Mouse (Mus musculus) left cerebral cortex, postnatal 4 days (tissue): ENCODE data around the gene Wdr19. TPM values are rescaled to one million over a fixed set of nuclear protein-coding genes. Genes with fewer than 3 reads are reported as not detected.

Source experiments
- DNase-seq: peaks from one replicate; pipeline ENCODE4 v3.0.0-alpha.2; 2022
- intact Hi-C: fragments of 180-260 bp; cut with DNase I; formaldehyde crosslinking; loops from one replicate; pipeline ENCODE4 v1.15.1; 2025
- total RNA-seq, 2 experiments: library from RNA; stranded (reverse); gene quantifications; 2 replicates each; pipeline ENCODE4 v1.2.3; 2021

Gene Wdr19
- 10 to 100 TPM; 16.3 to 19.3 TPM for total RNA-seq

DNA sequence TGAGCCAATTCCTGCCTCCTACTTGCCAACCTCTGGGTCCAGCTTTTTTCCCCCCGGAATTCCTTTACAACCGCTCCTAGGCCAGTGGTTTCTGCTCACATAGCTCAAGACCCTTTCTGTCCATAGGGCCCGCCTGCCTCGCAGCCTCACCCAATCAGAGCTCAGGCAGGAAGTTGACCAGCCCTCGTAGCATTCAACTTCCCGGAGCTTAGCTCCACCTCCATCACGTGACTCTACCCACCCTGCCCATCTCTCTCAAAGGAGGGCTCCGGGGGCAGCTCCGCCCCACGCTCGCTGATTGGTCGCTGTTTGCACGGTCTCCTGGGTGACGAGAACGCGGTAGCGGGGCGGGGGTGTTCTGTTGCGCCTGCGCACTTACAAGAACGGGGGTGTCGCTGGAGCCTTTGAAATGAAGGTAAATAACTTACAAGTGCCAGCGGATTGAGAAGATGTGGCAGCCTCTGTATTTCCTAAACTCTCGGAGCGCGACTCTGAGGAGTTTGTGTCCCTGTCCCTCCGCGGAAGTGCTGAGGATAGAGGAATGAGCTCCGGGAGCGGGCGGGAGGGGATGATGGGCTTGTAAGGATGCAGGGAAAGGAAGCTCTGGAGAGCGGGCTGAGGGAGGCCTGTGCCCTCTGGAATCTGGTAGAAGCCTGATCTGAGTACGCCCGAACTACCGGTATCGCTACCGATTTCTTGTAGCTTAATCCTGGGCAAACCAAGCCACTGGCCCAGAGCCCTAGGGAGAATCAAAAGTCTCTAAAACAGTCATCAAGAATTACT lies at the start of gene Wdr19:
TSS of gene Wdr19 (plus strand) at position 351 of the 783 bp plus-strand sequence.
- peak; percentile 98 for DNase-seq
- intact Hi-C loops: no loop called here

DNA sequence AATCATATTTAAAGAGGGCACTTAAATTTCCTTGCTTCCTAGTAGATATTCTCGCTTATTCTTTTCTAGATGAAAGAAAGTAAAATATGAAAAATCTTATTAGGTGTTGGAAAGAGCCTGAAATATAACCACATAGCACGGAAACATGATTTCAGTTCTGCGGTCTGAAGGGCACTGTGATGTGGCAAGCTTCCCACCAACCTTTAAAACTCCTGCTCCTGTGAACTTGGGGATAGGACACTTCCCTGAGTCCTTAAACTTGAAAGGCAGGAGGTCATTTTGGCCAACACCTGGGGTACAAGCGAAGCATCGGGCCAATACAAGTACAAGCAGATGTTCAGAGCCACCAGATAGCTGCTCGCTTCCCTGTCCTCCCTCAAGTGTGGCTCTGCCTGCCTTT lies 49.8 kb upstream of the Wdr19 start:
- no peak for DNase-seq
- intact Hi-C loops: loop anchor here (10.0 kb wide), 1 partner anchor 665 kb away; no protein-coding TSS in a partner anchor

DNA sequence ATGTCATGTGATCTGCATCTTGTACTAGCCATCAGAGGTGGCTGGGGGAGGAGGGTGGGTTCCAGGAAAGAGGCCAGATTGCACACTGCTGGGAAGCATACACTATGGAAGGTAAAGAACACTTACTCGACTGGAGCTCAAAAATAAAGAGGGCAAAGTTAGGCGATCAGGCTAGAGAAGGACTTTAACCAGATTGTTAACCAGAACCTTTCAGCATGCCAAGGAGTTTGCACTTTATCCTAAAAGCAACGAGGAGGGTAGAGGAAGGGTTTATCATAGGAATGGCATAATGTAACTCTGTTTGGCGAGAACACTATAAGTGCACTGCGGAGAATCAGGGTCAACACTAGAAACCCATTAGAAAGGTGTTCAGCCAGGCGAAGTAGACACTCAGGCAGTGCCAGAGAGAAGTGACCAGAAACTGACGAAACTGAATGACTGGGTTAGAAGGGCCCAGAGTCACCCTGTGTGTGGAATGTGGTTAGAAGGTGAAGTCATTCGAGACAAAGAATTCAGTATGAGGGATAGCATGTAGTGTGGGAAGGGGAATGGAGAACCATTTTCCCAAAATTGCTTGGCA lies 49.0 kb upstream of the Wdr19 start:
- intact Hi-C loops: no loop called here

DNA sequence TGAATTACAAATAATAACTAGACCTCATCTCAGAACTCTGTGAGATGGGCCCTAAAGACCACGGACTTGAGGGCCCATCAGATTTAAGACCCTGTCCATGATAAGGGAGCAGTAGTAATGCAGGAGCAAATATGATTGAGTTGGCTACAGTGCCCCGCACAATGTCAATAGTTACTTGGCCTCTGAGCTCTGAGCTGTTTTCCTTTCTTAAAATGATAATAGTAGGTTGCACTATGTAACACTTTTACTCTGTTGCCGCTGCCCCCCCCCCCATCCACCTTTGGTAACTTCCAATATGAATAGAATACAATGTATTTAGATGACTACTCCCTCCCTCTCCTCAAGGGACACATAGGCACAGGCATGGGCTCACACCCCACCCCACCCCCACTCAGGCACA lies 48.2 kb upstream of the Wdr19 start:
- intact Hi-C loops: no loop called here
- no peak for DNase-seq

More for the DNA sequence above, 49.0 kb upstream of the Wdr19 start:
- no peak for DNase-seq

DNA sequence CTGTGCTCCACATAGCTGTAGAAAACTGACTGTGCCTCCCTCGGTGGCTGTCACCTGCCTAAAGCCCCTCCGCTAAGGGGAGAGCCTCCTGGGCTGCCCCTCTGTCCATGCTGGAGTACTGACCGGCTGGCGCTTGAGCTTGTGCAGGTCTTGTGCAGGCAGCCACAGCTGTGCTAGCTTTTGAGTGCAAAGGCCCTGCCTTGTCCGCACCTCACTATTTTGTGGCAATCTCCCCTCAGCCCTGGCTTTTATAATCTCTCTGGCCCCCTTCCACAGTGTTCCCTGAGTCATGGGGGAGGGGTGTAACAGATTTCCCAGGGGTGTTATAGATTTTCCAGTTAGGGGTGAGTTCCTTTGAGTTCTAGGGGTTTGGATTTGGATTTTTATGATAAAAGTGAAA lies 47.7 kb upstream of the Wdr19 start:
- intact Hi-C loops: no loop called here
- DNase-seq: no peak

DNA sequence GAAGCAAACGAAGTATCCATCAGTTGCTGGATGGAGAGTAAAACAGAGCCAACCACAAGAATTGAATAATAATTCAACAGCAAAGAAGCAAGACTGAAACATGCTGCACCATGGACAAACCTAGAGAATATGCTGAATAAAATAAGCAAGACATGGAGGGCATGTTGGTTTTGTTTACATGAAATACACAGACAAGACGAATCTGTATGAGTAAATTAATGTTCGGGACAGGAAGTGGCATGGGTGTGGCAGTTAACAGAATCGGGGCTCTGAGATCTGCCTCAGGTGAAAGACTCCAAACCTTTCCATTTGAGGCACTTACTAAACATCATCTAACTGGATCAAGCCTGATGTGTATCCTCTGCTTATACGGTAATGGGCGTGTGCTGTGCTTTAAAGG lies 45.2 kb upstream of the Wdr19 start:
- intact Hi-C loops: no loop called here

DNA sequence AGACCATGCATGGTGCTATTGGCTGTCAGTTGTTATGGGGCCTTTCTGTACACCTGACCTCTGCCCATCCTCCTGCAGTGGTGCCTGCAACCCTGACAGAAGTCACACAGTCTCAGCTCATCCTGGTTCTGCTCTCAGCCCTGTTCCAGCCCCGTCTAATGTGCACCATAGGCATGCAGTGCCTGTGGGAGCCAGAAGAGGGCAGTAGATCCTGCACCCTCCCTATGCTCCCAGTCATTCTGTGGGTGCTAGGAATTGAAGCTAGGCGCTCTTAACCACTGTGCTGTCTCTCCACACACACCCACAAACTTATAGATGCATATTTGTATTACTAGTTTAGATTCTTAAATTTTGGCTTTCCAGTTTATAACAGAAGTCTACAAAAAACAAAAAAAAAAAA lies 42.6 kb upstream of the Wdr19 start:
- intact Hi-C loops: no loop called here
- no peak for DNase-seq

More for the DNA sequence above, 45.2 kb upstream of the Wdr19 start:
- no peak for DNase-seq

DNA sequence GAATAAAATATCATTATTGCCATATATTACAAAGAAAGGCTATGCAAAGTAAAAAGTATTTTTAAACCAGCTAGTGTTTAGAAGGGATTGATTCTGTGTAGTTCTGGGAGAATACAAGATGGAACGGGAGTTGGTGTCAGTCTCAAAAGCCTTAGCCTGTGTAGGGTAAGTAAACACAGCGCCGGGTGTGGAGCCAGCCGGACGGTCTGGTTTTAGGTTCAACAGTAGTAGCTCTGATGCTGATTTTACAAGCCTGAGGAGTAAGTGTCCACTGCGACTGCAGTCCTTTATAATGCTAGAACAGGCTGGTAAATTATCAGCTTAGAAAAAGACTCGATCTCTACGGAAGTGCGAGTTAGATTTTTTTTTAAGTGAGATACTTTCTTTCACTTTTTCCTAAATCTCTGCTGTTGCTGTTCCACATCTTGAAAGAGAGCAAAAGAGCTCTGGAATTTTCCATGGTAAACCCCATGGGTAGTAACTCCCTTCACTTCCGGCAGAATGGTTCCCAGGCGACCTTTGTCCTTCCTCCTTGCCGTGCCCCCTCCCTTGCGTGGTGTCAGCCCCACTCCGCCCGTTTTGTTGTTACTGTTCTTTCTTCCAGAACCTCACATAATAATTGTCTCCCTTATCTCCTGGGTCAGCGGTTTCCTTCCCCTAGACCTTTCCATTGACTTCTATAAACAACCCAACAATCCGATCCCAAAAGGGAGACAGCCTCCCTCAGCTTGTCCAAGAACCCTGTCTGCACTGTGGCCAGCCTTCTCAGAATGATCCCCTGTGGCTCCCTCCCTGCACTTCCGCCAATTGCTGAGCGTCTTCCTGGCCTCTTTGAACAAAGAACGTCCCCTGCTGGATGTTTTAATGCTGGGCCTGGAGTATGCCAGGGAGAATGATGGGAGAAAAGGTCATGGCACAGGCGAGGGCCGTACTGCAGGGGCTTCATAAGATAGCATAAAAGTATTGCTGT lies 41.8 kb upstream of the Wdr19 start:
- no peak for DNase-seq
- intact Hi-C loops: no loop called here

DNA sequence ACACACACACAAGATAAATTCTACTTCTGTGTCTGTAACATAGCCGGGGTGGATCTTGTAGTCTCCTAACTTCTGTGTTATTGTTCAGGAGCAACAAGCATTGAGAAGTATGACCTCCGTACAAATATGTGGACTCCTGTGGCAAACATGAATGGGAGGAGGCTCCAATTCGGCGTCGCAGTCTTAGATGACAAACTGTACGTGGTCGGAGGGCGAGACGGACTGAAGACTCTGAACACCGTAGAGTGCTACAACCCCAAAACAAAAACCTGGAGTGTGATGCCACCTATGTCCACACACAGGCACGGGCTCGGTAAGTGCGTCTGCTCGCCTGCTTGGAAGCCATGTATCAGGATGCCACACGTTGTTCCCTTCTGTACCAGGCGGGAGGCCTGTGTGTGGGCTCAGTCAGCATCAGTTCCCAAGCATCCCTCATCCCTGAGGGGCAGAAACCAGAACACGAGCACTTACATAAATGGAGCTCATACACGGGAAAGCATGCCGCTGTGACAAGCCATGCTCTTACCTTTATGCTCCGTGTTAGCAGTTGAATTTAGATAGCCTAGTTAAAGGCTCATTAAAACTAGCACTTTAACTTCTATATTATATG lies 40.7 kb upstream of the Wdr19 start:
- no peak for DNase-seq
- intact Hi-C loops: no loop called here

DNA sequence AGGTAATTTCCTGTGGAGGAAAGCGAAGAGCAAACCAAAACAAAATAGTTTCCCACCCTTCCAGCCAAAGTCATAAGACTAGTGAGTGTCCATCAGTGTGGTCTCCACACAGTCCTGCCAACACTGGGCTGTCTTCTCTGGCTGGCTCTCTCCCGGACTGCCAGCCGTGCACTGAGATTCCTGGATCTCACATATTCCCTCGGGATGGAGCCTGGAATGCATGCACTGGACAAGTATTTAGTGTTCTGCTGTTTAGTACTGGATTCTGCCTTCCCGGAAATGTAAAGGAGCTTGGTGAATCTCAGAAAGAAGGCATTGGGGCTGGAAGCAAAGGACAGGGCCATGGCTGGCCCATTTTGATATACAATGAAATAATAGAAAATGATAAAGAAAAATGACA lies 36.5 kb upstream of the Wdr19 start:
- DNase-seq: no peak
- intact Hi-C loops: no loop called here

DNA sequence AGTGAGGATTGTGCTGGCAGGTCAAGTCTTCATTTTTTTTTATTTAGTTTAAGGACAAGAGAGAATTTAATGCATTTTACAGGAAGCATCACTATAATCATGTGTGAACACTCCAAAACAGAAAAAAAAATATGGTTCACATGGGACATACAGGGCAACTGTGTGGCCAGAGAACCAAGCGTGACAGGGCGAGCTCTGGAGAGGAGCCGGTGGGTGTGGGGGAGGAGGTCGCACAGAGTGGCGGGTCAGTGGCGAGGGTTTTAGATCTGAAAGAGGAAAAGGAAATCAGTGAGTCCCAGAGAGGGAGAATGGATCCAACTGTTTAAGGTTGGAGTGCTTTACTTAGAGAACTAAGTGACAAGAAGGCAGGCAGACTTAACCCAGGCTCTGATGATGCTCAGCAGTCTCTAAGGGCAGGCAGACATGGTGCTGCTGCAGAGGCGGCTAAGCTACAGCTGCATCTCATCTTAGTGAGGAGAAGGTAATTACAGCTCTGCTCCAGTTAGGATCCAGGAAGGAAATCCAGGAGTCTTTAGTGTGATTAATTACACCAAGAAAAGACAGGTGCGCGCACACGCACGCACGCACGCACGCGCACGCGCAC lies 35.9 kb upstream of the Wdr19 start:
- DNase-seq: no peak
- intact Hi-C loops: no loop called here

DNA sequence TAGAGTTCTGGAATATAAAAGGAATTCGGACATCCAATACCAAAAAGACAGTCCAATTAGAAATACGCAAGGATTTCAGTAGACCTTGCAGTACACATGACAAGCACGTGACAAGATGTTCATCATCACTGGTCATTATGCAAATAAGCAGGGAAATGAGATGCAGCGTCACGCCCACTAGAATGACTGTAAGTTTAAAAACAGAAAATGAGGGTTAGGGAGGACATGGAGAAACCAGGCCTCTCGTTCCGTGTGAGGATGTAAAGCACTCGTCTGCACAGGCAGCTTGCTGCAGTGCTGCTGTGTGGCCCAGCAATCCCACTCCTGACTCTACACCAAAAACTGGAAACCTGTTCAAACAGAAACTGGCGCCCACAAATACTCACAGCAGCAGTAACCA lies 29.3 kb upstream of the Wdr19 start:
- intact Hi-C loops: no loop called here
- no peak for DNase-seq

DNA sequence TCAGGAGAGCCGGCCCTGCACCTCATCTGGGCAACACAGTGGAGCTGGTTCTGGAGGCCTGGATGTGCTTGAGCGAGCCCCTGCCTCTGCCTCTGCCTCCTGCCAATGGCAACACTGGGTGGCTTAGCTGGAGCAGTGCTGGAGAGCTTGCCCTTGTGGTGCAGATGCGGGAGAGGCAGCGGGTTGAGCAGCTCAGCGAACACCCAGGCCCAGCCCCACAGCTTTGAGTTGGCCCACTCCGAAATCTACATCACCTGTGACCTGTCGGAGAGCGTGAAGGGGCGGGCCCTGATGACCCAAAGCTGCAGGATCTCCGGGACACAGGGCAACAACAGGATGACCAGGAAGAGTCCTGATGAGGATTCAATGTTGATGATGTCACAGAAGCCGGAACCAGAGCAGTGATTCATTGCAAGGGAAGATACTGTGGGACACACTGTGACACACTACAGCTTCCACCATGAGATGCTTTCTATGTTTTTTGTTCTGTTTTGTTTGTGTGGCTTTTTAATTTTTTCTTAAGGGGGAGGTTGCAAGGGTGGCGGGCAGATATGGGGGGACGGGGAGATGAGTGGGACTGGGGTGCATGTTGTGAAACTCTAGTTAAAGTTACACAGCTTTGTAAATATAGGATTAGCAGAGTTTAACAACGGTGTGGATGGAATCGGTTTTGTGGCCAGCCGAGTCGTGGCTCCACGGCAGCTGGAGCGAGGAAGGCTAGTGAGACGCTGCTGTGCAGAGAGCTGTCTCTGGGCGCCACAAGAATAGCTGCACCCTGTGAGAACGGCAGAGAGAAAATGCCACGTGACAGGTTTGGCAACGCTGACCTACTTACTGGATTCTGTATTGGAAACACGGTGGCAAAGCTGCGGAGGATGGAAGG lies 24.2 kb upstream of the Wdr19 start:
- intact Hi-C loops: no loop called here
- DNase-seq: peak; percentile 41

DNA sequence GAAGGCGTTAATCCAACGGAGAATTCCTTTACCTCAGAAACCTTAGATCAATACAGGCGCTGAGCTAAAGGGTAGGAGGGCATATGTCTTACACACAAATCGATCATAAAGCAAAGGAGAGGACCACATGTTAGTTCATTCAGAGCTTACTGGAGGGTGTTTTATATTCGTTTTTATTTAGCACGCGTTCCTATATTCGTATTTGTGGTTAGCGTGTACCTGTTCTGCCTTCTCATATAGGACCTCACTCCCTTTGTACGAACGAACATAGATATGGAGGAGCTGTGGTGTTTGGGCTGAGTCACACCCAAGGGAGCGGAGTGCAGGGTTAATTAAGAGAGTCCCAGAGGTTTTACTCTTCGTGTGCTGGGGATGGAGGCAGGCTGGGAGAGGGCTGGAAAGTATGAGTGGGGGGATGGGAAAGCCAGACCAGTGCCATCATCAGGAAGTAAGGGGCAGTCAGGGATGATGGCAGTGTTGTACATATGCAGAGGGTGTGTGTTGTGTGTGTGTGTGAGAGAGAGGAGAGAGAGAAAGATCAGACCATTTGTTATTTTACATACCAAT lies 23.5 kb upstream of the Wdr19 start:
- intact Hi-C loops: no loop called here
- no peak for DNase-seq

DNA sequence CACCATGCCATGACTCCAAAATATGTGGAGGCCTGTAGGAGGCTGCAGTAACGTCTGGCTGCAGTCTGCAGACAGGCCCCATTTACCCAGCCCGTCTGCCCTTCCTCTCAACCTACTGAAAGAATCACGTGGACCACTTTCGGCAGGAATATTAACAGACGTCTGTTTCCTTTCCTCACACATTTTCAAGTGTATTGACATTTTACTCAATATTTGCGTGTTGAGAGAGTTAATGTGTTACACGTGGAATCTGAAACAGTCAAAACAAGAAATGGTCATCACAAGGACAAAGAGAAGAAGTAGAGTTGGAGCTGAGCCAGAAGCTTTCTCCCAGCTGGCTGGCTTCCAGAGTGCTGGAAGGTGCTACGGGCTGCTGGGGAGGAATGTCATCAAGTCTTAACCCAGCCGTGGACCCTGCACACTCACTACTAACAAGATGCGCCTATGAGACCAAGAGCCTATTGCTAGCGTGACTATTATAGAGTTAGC lies 22.4 kb upstream of the Wdr19 start:
- peak; percentile 57 for DNase-seq
- intact Hi-C loops: no loop called here

DNA sequence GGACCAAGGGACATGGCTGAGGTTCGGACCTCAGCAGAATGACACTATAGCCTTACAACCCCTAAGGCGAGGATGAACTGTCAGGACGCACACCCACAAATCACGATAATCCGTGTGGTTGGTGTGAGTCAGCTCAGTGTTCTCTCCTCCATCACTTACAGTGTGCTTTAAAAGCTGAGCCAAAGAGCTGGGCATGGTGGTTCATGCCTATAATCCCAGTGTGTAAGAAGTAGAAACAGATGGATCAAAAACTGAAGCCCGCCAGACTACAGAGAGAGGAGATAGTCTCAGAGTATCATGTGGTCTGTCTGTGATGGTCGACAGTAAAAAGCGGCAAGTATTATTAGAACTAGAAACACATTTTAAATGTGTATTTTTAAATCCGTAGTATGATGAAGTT lies 21.0 kb upstream of the Wdr19 start:
- intact Hi-C loops: no loop called here
- no peak for DNase-seq

DNA sequence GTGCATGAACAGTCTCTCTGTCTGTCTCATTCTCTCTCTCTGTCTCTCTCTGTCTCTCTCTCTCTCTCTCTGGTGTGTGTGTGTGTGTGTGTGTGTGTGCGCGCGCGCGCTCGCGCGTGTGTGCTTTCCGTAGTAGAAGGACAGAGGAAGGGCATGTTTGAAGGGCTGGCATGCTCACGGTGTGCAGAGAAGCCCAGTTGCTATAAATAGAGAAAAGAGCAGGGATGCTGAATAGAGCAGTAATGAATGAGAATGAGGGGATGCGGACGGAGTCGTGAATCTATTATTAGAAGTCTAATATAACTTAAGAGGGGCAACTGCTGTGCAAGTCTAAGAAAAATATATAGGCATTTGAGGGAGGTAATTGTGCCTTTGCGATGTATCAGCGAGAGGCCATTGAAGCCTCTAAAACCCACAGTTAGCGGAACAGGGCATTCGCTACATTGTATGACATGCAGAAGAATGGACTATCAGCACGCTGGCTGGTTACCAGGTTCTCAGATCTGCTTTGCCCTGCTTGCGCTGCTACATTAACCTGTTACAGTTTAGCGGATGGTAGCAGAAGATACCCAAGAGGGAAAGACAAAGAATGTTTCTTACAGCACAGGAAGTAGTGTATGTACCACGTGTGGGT lies 18.2 kb upstream of the Wdr19 start:
- intact Hi-C loops: no loop called here

DNA sequence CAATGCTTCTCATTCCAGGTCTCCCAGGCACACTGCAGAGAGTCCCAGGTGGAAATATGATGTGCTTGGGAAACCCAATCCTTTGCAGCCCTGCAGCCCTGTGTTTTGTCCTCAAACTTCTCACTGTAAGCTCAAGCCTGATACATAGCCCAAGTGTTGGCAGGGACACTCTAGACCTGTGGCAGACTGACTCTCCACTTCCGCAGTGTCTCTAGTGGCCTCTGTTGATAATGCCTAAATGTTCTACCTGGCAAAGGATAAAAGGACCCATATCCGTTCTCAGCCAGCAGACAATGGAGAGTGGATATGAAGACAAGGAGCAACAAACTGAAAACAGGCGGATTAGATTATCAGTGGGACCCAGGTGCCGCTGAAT lies 17.7 kb upstream of the Wdr19 start:
- no peak for DNase-seq
- intact Hi-C loops: no loop called here

More for the DNA sequence above, 18.2 kb upstream of the Wdr19 start:
- no peak for DNase-seq

DNA sequence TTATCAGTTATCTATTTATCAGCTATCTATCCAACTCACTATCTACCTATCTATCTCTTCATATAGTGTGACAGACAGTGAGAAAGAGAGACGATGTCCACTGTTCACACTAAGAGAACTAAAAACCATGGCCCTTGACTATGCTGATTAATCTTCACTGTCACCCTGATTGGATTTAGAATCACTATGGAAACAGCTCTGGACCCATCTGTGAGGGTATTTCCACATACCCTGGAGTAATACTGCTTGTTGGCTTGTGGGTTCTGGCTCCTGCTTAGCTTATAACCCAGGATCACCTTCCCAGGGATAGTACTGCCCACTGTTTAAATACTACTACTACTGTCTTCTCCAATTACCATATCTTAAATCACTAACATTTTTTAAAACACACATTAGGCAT lies 17.2 kb upstream of the Wdr19 start:
- DNase-seq: no peak
- intact Hi-C loops: no loop called here
